Comparison of ENCODE assay signal across 7 mouse cellular contexts in genomic region chr14:72603194-72603521, GRCm38 (mm10).
DNase-seq lines count a peak whose midpoint lies in the region; ATAC-seq lines count a peak whose summit lies in the region.

No protein-coding gene starts in this region.

- H3K9me3 ChIP-seq in neural tube, embryonic 11.5 days (ENCODE audit: control insufficient read depth, low read length): no peaks in the 10 kb centered on the region
- no peaks in the 10 kb centered on the region for H3K9me3 ChIP-seq in forebrain, embryonic 12.5 days
- no peaks in the 10 kb centered on the region for H3K9me3 ChIP-seq in limb, embryonic 15.5 days
- H3K9me3 ChIP-seq in stomach, embryonic 16.5 days (replicated peaks; ENCODE audit: control insufficient read depth, low read length): no peaks in the 10 kb centered on the region

- peak overlapping the region; percentile 52 for H3K4me2 ChIP-seq in neural tube, embryonic 11.5 days (ENCODE audit: low read depth)
- H3K4me2 ChIP-seq in forebrain, embryonic 12.5 days: peak overlapping the region; percentile 59
- peak overlapping the region; percentile 49 for H3K4me2 ChIP-seq in limb, embryonic 15.5 days
- peak overlapping the region; percentile 78 for H3K4me2 ChIP-seq in stomach, embryonic 16.5 days (ENCODE audit: low read depth, low read length)

- H3K4me1 ChIP-seq in neural tube, embryonic 11.5 days (ENCODE audit: control insufficient read depth, insufficient read depth, low read length): peaks cover 4% of the 10 kb centered on the region
- peaks cover 18% of the 10 kb centered on the region for H3K4me1 ChIP-seq in forebrain, embryonic 12.5 days
- peaks cover 16% of the 10 kb centered on the region for H3K4me1 ChIP-seq in limb, embryonic 15.5 days
- peaks cover 12% of the 10 kb centered on the region for H3K4me1 ChIP-seq in stomach, embryonic 16.5 days (ENCODE audit: control insufficient read depth, insufficient read depth, low read length)

- no peak overlapping the region; the same call in 1 of the 2 replicates for H3K27ac ChIP-seq in neural tube, embryonic 11.5 days (ENCODE audit: low read depth, low read length)
- peak overlapping the region; percentile 87 for H3K27ac ChIP-seq in forebrain, embryonic 12.5 days
- H3K27ac ChIP-seq in limb, embryonic 15.5 days: peak overlapping the region; percentile 83
- H3K27ac ChIP-seq in stomach, embryonic 16.5 days (ENCODE audit: low read length): peak overlapping the region; percentile 89

- WGBS in neural tube, embryonic 11.5 days: 6% methylated on average over 8 of the region's 8 CpGs
- WGBS in forebrain, embryonic 12.5 days: 3% methylated on average over 8 of the region's 8 CpGs
- under 1% methylated on average over 8 of the region's 8 CpGs for WGBS in limb, embryonic 15.5 days
- 1% methylated on average over 8 of the region's 8 CpGs for WGBS in stomach, embryonic 16.5 days

- ATAC-seq in neural tube, embryonic 11.5 days (ENCODE audit: insufficient read depth, low FRiP score, low TSS enrichment): peak; percentile 35
- peak; percentile 41; the same call in 1 of the 2 replicates for ATAC-seq in forebrain, embryonic 12.5 days (ENCODE audit: low FRiP score)
- no peak for ATAC-seq in limb, embryonic 15.5 days (ENCODE audit: insufficient number of reproducible peaks, low FRiP score, low TSS enrichment, low read depth)
- ATAC-seq in stomach, embryonic 16.5 days (ENCODE audit: insufficient read depth, low FRiP score): no peak
- no peak for ATAC-seq in cerebellum, adult (ENCODE audit: insufficient number of reproducible peaks, low FRiP score, low TSS enrichment)

- DNase-seq in neural tube, embryonic 11.5 days (ENCODE audit: low spot score): no peak
- DNase-seq in neural tube, embryonic 10.5 days (ENCODE audit: extremely low spot score, low spot score): no peak
- DNase-seq in B cell, adult 2 months: no peak

- H3K9ac ChIP-seq in neural tube, embryonic 11.5 days (ENCODE audit: low read length): peak overlapping the region; percentile 70
- peak overlapping the region; percentile 58 for H3K9ac ChIP-seq in forebrain, embryonic 12.5 days
- H3K9ac ChIP-seq in limb, embryonic 15.5 days: peak overlapping the region; percentile 44; the same call in 1 of the 2 replicates
- H3K9ac ChIP-seq in stomach, embryonic 16.5 days (ENCODE audit: low read length): peak overlapping the region; percentile 76

- peak overlapping the region; percentile 51 for H3K4me3 ChIP-seq in neural tube, embryonic 11.5 days (ENCODE audit: low read depth, low read length)
- H3K4me3 ChIP-seq in forebrain, embryonic 12.5 days (replicated peaks): peak overlapping the region; percentile 52
- peak overlapping the region; percentile 53 for H3K4me3 ChIP-seq in limb, embryonic 15.5 days
- peak overlapping the region; percentile 65 for H3K4me3 ChIP-seq in stomach, embryonic 16.5 days (replicated peaks; ENCODE audit: low read length)

- no peaks in the 10 kb centered on the region for H3K36me3 ChIP-seq in neural tube, embryonic 11.5 days (ENCODE audit: control insufficient read depth, insufficient read depth, low read length)
- H3K36me3 ChIP-seq in forebrain, embryonic 12.5 days (replicated peaks): no peaks in the 10 kb centered on the region
- no peaks in the 10 kb centered on the region for H3K36me3 ChIP-seq in limb, embryonic 15.5 days
- no peaks in the 10 kb centered on the region for H3K36me3 ChIP-seq in stomach, embryonic 16.5 days (ENCODE audit: control insufficient read depth, insufficient read depth, low read length)

- no peaks in the 10 kb centered on the region for H3K27me3 ChIP-seq in neural tube, embryonic 11.5 days (ENCODE audit: control insufficient read depth, insufficient read depth, low read length)
- H3K27me3 ChIP-seq in forebrain, embryonic 12.5 days: no peaks in the 10 kb centered on the region
- H3K27me3 ChIP-seq in limb, embryonic 15.5 days: no peaks in the 10 kb centered on the region
- H3K27me3 ChIP-seq in stomach, embryonic 16.5 days (ENCODE audit: control insufficient read depth, insufficient read depth, low read length): no peaks in the 10 kb centered on the region

Comparison
In these comparisons a context has a peak if more than half of its experiments do, and no peak if none do; other contexts are left out.
1. ATAC-seq: peak in neural tube, embryonic 11.5 days (single experiment) and forebrain, embryonic 12.5 days (single experiment); none in limb, embryonic 15.5 days (single experiment), stomach, embryonic 16.5 days (single experiment) and cerebellum, adult (single experiment).
2. Peak in every context shown above with its lines, with median percentiles within 50 percentile points of each other: H3K4me2 ChIP-seq, H3K4me3 ChIP-seq and H3K9ac ChIP-seq.